Mouse (Mus musculus) myocyte (in vitro differentiated cells): ENCODE data around the gene Mapk8ip1. TPM values are rescaled to one million over a fixed set of nuclear protein-coding genes. Genes with fewer than 3 reads are reported as not detected.
"Not testable (repeated sequence)": the region's sequence is repeated elsewhere in the genome, so short reads cannot be mapped to it uniquely, and the experiment has no call there.

Source experiments
- H3K27me3 ChIP-seq: one replicate; pipeline ENCODE4 v1.6.1; 2011; ENCODE audit not compliant: control insufficient read depth, insufficient read depth, insufficient read length
- H3K36me3 ChIP-seq: one replicate; pipeline ENCODE4 v1.6.1; 2011; ENCODE audit not compliant: control insufficient read depth, insufficient read depth
- H3K4me2 ChIP-seq: one replicate; pipeline ENCODE4 v1.6.1; 2011; ENCODE audit warnings: low read depth, control low read depth
- H3K4me3 ChIP-seq: one replicate; pipeline ENCODE4 v1.5.1; 2011; ENCODE audit warnings: mild to moderate bottlenecking, control low read depth, moderate library complexity
- H3K79me2 ChIP-seq: one replicate; pipeline ENCODE4 v1.6.1; 2011; ENCODE audit not compliant: control insufficient read depth, insufficient read depth
- H3ac ChIP-seq: one replicate; pipeline ENCODE4 v1.6.1; 2011; ENCODE audit not compliant: control insufficient read depth, insufficient read length
- CEBPB ChIP-seq: IDR thresholded peaks from 2 replicates; pipeline ENCODE4 v1.6.1; 2011; ENCODE audit warnings: mild to moderate bottlenecking, moderate library complexity; ENCODE audit not compliant: poor library complexity, insufficient read depth, severe bottlenecking
- E2F4 ChIP-seq: IDR thresholded peaks from one replicate; pipeline ENCODE4 v1.6.1; 2011; ENCODE audit warnings: mild to moderate bottlenecking, control low read depth, moderate library complexity; ENCODE audit not compliant: insufficient read depth
- MAX ChIP-seq: IDR thresholded peaks from one replicate; pipeline ENCODE4 v1.6.1; 2011; ENCODE audit warnings: low read depth, mild to moderate bottlenecking, control low read depth
- MYOD1 ChIP-seq, 3 experiments: IDR thresholded peaks; one replicate each; pipeline ENCODE4 v1.6.1; 2011; ENCODE audit warnings: control low read depth in 2 of 3, low read depth in 2 of 3, mild to moderate bottlenecking in 2 of 3, moderate library complexity in 1 of 3; ENCODE audit not compliant: insufficient read length in 2 of 3, control insufficient read depth in 1 of 3
- MYOG ChIP-seq, 3 experiments: IDR thresholded peaks; one replicate each; pipeline ENCODE4 v1.6.1; 2011; ENCODE audit warnings: control low read depth in 2 of 3, low read depth in 2 of 3, mild to moderate bottlenecking in 2 of 3; ENCODE audit not compliant: insufficient read length in 2 of 3, control insufficient read depth in 1 of 3, insufficient read depth in 1 of 3
- POLR2A ChIP-seq: IDR thresholded peaks from one replicate; pipeline ENCODE4 v1.6.1; 2011; ENCODE audit warnings: low read depth, mild to moderate bottlenecking, control low read depth, moderate library complexity; ENCODE audit not compliant: insufficient read length
- POLR2AphosphoS2 ChIP-seq: IDR thresholded peaks from one replicate; pipeline ENCODE4 v1.6.1; 2011; ENCODE audit warnings: low read depth, control low read depth; ENCODE audit not compliant: insufficient read length
- REST ChIP-seq: IDR thresholded peaks from one replicate; pipeline ENCODE4 v1.6.1; 2011; ENCODE audit warnings: mild to moderate bottlenecking, control low read depth, moderate library complexity; ENCODE audit not compliant: insufficient read depth, insufficient read length
- SRF ChIP-seq: IDR thresholded peaks from one replicate; pipeline ENCODE4 v1.6.1; 2011; ENCODE audit warnings: low read depth; ENCODE audit not compliant: control insufficient read depth, insufficient read length
- TCF12 ChIP-seq: IDR thresholded peaks from one replicate; pipeline ENCODE4 v1.6.1; 2011; ENCODE audit warnings: mild to moderate bottlenecking, control low read depth; ENCODE audit not compliant: poor library complexity, insufficient read depth, severe bottlenecking
- TCF3 ChIP-seq: IDR thresholded peaks from one replicate; pipeline ENCODE4 v1.6.1; 2011; ENCODE audit warnings: low read depth, control low read depth; ENCODE audit not compliant: insufficient read length
- USF1 ChIP-seq: IDR thresholded peaks from one replicate; pipeline ENCODE4 v1.6.1; 2011; ENCODE audit warnings: low read depth, mild to moderate bottlenecking, control low read depth, moderate library complexity
- polyA plus RNA-seq: library from polyadenylated mRNA; unstranded; fragments of >200 nt; fragmentation: generic; extraction: Trizol; gene quantifications from one replicate; pipeline ENCODE4 v1.2.1, GENCODE M21; 2012; ENCODE audit warnings: missing spikeins

The Mapk8ip1 gene
- polyA plus RNA-seq, 1 experiment: 34.7 TPM

- H3K4me3 ChIP-seq: no peak overlapping the region
- TF ChIP-seq POLR2A (no peak), CEBPB (no peak), MYOG (IDR thresholded peaks at IDR 0.05; ENCODE audit: control insufficient read depth in 1 of 3, insufficient read depth in 1 of 3, insufficient read length in 2 of 3, low read depth in 2 of 3) (no peak), REST (no peak), TCF12 (no peak), USF1 (no peak)
- H3K4me2 ChIP-seq: no peak overlapping the region
- H3K79me2 ChIP-seq: no peaks in the 10 kb centered on the region
- peaks cover 7% of the 10 kb centered on the region for H3K36me3 ChIP-seq
- no peak overlapping the region for H3ac ChIP-seq
- peaks cover 19% of the 10 kb centered on the region for H3K27me3 ChIP-seq
Observed at GRCm38 (mm10) chr2:92402591-92403326, 1.7 kb upstream of the Mapk8ip1 start.

GRCm38 (mm10) chr2:92400682-92401081 is 381 bp downstream of the Mapk8ip1 start:
- no peak for TF ChIP-seq TCF3
- TF ChIP-seq MAX: no peak
- TF ChIP-seq CEBPB: no peak
- no peak for TF ChIP-seq TCF12
- TF ChIP-seq MYOD1 (IDR thresholded peaks at IDR 0.05; ENCODE audit: control insufficient read depth in 1 of 3, insufficient read length in 2 of 3, low read depth in 2 of 3): no peak
- no peak for TF ChIP-seq SRF
- no peak for TF ChIP-seq POLR2AphosphoS2
- TF ChIP-seq REST: no peak
- no peak for TF ChIP-seq USF1
- TF ChIP-seq POLR2A: no peak
- TF ChIP-seq E2F4: no peak
- TF ChIP-seq MYOG (IDR thresholded peaks at IDR 0.05; ENCODE audit: control insufficient read depth in 1 of 3, insufficient read depth in 1 of 3, insufficient read length in 2 of 3, low read depth in 2 of 3): no peak
- Histone ChIP-seq H3K4me3 (no peak overlapping the region), H3K27me3 (peaks cover 33% of the 10 kb centered on the region)

GRCm38 (mm10) chr2:92399877-92400276 is 1.2 kb downstream of the Mapk8ip1 start:
- not testable (repeated sequence) for H3ac ChIP-seq, H3K36me3 ChIP-seq, H3K4me3 ChIP-seq, H3K79me2 ChIP-seq, H3K4me2 ChIP-seq
- peaks cover 38% of the 10 kb centered on the region for H3K27me3 ChIP-seq

More at GRCm38 (mm10) chr2:92400682-92401081, 381 bp downstream of the Mapk8ip1 start:
- Histone ChIP-seq H3K79me2 (no peaks in the 10 kb centered on the region), H3K4me2 (no peak overlapping the region), H3ac (no peak overlapping the region), H3K36me3 (peaks cover 3% of the 10 kb centered on the region)

- H3K36me3 ChIP-seq: no peaks in the 10 kb centered on the region
- TF ChIP-seq MAX: no peak
- TF ChIP-seq TCF12: no peak
- TF ChIP-seq SRF: no peak
- no peak for TF ChIP-seq TCF3
- TF ChIP-seq USF1: no peak
- no peak for TF ChIP-seq POLR2AphosphoS2
- no peak for TF ChIP-seq MYOG (IDR thresholded peaks at IDR 0.05; ENCODE audit: control insufficient read depth in 1 of 3, insufficient read depth in 1 of 3, insufficient read length in 2 of 3, low read depth in 2 of 3)
- no peak for TF ChIP-seq POLR2A
- no peak for TF ChIP-seq REST
- no peak for TF ChIP-seq CEBPB
- no peak for TF ChIP-seq MYOD1 (IDR thresholded peaks at IDR 0.05; ENCODE audit: control insufficient read depth in 1 of 3, insufficient read length in 2 of 3, low read depth in 2 of 3)
- no peak for TF ChIP-seq E2F4
- H3K79me2 ChIP-seq: no peaks in the 10 kb centered on the region
- peaks cover 54% of the 10 kb centered on the region for H3K27me3 ChIP-seq
- no peak overlapping the region for H3K4me3 ChIP-seq
- H3K4me2 ChIP-seq: no peak overlapping the region
- H3ac ChIP-seq: no peak overlapping the region
Observed at GRCm38 (mm10) chr2:92397436-92397835, 3.6 kb downstream of the Mapk8ip1 start.

GRCm38 (mm10) chr2:92395535-92395934 is 5.5 kb downstream of the Mapk8ip1 start:
- Histone ChIP-seq H3ac (no peak overlapping the region), H3K27me3 (peaks cover 44% of the 10 kb centered on the region), H3K4me2 (no peak overlapping the region), H3K4me3 (no peak overlapping the region), H3K79me2 (no peaks in the 10 kb centered on the region), H3K36me3 (no peaks in the 10 kb centered on the region)
- TF ChIP-seq POLR2AphosphoS2 (no peak), E2F4 (no peak), CEBPB (no peak), TCF3 (no peak), TCF12 (no peak), MAX (no peak)
